Mouse (Mus musculus) hindbrain, embryonic 15.5 days (tissue): ENCODE measurements at regions not wholly inside any gene's neighbourhood (a gene's known extent, or its start where the extent isn't known, plus 50 kb on each side); places are given as distances from the start of the nearest gene placed in this dataset.

Experiments
- ATAC-seq: fragments of 200-750 bp; cut with Nextera tagmentation; 2 replicates; pipeline ENCODE4 v1.8.0; 2017; ENCODE audit warnings: low read depth, moderate number of reproducible peaks, moderate TSS enrichment; ENCODE audit not compliant: low FRiP score
- H3K27ac ChIP-seq: fragments of 300-500 bp; sonication (generic); replicated peaks from 2 replicates; pipeline ENCODE4 v1.5.1; 2015; ENCODE audit warnings: mild to moderate bottlenecking, inconsistent platforms
- H3K27me3 ChIP-seq: fragments of 300-500 bp; sonication (generic); 2 replicates; pipeline ENCODE4 v1.6.1; 2015; ENCODE audit warnings: control low read depth, inconsistent platforms
- H3K36me3 ChIP-seq: fragments of 300-500 bp; sonication (generic); 2 replicates; pipeline ENCODE4 v1.6.1; 2015; ENCODE audit warnings: control low read depth, inconsistent platforms
- H3K4me1 ChIP-seq: fragments of 300-500 bp; sonication (generic); replicated peaks from 2 replicates; pipeline ENCODE4 v1.6.1; 2015; ENCODE audit warnings: control low read depth, inconsistent platforms
- H3K4me2 ChIP-seq: fragments of 300-500 bp; sonication (generic); 2 replicates; pipeline ENCODE4 v1.6.1; 2015; ENCODE audit warnings: moderate library complexity, mild to moderate bottlenecking, inconsistent platforms
- H3K4me3 ChIP-seq: fragments of 300-500 bp; sonication (generic); 2 replicates; pipeline ENCODE4 v1.5.1; 2015; ENCODE audit warnings: mild to moderate bottlenecking, inconsistent platforms
- H3K9ac ChIP-seq: fragments of 300-500 bp; sonication (generic); 2 replicates; pipeline ENCODE4 v1.6.1; 2015; ENCODE audit warnings: inconsistent platforms
- H3K9me3 ChIP-seq: fragments of 300-500 bp; sonication (generic); 2 replicates; pipeline ENCODE4 v1.6.1; 2016; ENCODE audit warnings: control low read depth, inconsistent platforms
- WGBS: fragments of 180-500 bp; shearing (Covaris S2); methylation state at CpG from one replicate; pipeline ENCODE4 v1.1.7; 2015; 5-methylcytosine and 5-hydroxymethylcytosine counted together

- no peak for ATAC-seq
- 79% methylated on average over 2 of the region's 2 CpGs for WGBS
- Histone ChIP-seq H3K4me2 (no peak overlapping the region), H3K9me3 (no peaks in the 10 kb centered on the region), H3K27me3 (no peaks in the 10 kb centered on the region), H3K9ac (no peak overlapping the region), H3K4me3 (no peak overlapping the region), H3K36me3 (no peaks in the 10 kb centered on the region), H3K27ac (no peak overlapping the region), H3K4me1 (no peaks in the 10 kb centered on the region)
Observed at GRCm38 (mm10) chr8:128236097-128236496, 122.3 kb upstream of the Nrp1 start.

- Histone ChIP-seq H3K36me3 (no peaks in the 10 kb centered on the region), H3K4me3 (no peak overlapping the region), H3K27me3 (no peaks in the 10 kb centered on the region), H3K27ac (no peak overlapping the region), H3K4me2 (no peak overlapping the region), H3K4me1 (no peaks in the 10 kb centered on the region), H3K9ac (no peak overlapping the region), H3K9me3 (no peaks in the 10 kb centered on the region)
- no peak for ATAC-seq
- WGBS = 87% methylated on average over 2 of the region's 2 CpGs
Observed at GRCm38 (mm10) chr8:128238948-128239347, 119.5 kb upstream of the Nrp1 start.

DNA sequence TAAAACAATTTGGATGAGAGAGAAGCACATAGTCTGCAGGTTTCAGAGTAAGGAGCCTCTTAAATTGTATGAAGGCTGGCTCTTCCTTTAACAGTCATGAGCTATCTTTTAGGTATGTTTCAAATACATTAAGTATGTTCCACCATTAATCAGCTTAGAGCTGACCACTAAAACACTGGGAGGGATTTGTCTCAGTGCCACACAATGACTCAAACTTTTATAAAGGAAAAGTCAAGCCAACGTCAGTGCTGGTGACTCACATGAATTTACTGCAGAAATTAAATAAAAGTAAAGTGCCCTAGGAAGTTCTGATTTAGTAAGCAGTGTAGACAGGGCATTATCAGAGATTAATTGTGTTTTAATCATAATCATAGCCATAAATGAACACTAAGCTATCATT is 118.6 kb upstream of the Nrp1 start:
- Histone ChIP-seq H3K4me1 (no peaks in the 10 kb centered on the region), H3K27me3 (no peaks in the 10 kb centered on the region), H3K9ac (no peak overlapping the region), H3K27ac (no peak overlapping the region), H3K4me2 (no peak overlapping the region), H3K36me3 (no peaks in the 10 kb centered on the region), H3K9me3 (no peaks in the 10 kb centered on the region), H3K4me3 (no peak overlapping the region)
- no peak for ATAC-seq
- WGBS = 69% methylated on average over 1 of the region's 1 CpGs

- no peak for ATAC-seq
- no peak overlapping the region for H3K9ac ChIP-seq
- 97% methylated on average over 1 of the region's 1 CpGs for WGBS
- H3K27me3 ChIP-seq = no peaks in the 10 kb centered on the region
- H3K27ac ChIP-seq = no peak overlapping the region
- H3K36me3 ChIP-seq = no peaks in the 10 kb centered on the region
- no peak overlapping the region for H3K4me3 ChIP-seq
- H3K4me1 ChIP-seq = no peaks in the 10 kb centered on the region
- H3K4me2 ChIP-seq = no peak overlapping the region
- H3K9me3 ChIP-seq = no peaks in the 10 kb centered on the region
Observed at GRCm38 (mm10) chr8:128241200-128241599, 117.2 kb upstream of the Nrp1 start.

DNA sequence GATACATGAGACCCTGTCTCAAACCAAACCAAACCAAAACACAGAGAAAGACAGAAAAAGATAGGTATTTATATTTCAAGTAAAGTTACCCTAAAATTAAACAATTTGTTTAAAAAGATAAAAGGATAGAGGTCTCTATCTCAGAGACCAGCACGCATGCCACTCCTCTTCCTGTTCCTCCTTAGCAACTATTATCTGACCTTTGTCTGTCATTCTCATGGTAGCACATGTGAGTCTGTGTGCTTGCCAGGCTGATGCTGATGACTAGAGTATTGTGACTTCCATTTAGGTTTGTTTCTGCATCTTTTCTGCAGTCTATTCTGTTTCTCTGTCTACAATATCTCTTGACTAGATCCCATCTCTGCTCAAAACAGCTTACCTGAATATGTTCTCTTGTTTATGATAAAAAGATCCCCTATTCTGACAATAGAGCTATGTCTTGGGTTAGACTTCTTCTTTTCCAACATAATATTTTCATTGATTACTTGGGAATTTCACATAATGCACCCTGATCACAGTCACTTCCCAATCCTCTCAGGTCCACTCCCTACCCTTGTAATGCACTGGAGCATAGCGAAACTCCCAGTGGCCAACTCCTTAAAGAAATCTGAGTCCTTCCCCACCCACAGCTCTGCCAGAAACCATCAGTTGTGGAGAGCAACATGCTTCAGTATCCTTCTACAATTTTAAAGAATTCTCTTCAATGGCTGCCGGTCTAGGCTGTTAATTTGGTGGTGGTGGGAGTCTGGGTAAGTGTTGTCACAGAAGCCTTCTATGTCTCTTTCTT is 115.7 kb upstream of the Nrp1 start:
- 93% methylated on average over 3 of the region's 3 CpGs for WGBS
- Histone ChIP-seq H3K27me3 (no peaks in the 10 kb centered on the region), H3K9ac (no peak overlapping the region), H3K27ac (no peak overlapping the region), H3K36me3 (no peaks in the 10 kb centered on the region), H3K9me3 (no peaks in the 10 kb centered on the region), H3K4me3 (no peak overlapping the region), H3K4me1 (no peaks in the 10 kb centered on the region), H3K4me2 (no peak overlapping the region)
- ATAC-seq = no peak

GRCm38 (mm10) chr8:128251723-128252122 is 106.7 kb upstream of the Nrp1 start:
- Histone ChIP-seq H3K36me3 (no peaks in the 10 kb centered on the region), H3K4me1 (no peaks in the 10 kb centered on the region), H3K27ac (no peak overlapping the region), H3K4me3 (no peak overlapping the region), H3K9me3 (no peaks in the 10 kb centered on the region), H3K9ac (no peak overlapping the region), H3K27me3 (no peaks in the 10 kb centered on the region), H3K4me2 (no peak overlapping the region)
- no peak for ATAC-seq
- 69% methylated on average over 2 of the region's 2 CpGs for WGBS

DNA sequence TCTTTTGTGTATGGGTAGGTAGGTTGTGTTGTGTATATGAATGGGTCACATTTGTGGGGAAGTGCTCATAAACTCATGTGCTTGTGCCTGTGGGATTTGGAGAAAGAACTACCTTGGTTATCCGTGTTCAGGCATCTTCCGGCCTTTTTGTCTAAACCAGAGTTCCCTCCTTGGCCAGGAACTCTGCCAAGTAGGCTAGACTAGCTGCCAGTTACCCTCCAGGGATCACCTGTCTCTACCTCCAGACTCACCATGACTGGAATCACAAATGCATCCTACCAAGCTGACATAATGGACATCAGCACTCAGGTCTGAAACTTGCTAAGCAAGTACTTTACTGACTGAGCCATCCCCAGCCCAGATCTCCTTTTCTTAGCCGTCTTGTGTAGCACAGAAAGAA is 97.6 kb upstream of the Nrp1 start:
- Histone ChIP-seq H3K4me3 (no peak overlapping the region), H3K27me3 (no peaks in the 10 kb centered on the region), H3K36me3 (no peaks in the 10 kb centered on the region), H3K27ac (no peak overlapping the region), H3K4me2 (no peak overlapping the region), H3K9me3 (no peaks in the 10 kb centered on the region), H3K4me1 (peaks cover 9% of the 10 kb centered on the region; the same call in 1 of the 2 replicates), H3K9ac (no peak overlapping the region)
- 75% methylated on average over 3 of the region's 3 CpGs for WGBS
- no peak for ATAC-seq

DNA sequence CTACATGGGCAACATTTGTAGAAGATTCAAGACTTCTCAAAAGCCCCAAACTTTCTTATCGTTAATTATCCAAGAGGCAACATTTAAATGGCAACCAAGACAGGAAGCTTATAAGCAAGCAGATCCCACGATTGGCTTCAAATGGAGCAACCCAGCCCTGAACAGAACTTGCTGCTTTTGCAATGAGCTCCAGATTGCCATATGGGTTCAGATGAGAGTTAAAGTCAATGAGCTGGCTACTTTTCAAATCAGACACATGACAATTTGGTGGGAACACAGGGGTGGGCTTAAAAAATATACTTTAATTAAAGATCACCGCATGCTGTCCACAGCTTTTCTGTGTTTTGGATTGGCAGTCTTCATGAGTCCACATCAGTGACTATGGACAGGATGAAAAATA is 97.0 kb upstream of the Nrp1 start:
- H3K27me3 ChIP-seq = no peaks in the 10 kb centered on the region
- no peak overlapping the region for H3K27ac ChIP-seq
- no peak overlapping the region for H3K4me2 ChIP-seq
- no peak for ATAC-seq
- no peaks in the 10 kb centered on the region for H3K9me3 ChIP-seq
- H3K4me1 ChIP-seq = peaks cover 9% of the 10 kb centered on the region; the same call in 1 of the 2 replicates
- no peaks in the 10 kb centered on the region for H3K36me3 ChIP-seq
- H3K9ac ChIP-seq = no peak overlapping the region
- WGBS = 87% methylated on average over 3 of the region's 3 CpGs
- no peak overlapping the region for H3K4me3 ChIP-seq

DNA sequence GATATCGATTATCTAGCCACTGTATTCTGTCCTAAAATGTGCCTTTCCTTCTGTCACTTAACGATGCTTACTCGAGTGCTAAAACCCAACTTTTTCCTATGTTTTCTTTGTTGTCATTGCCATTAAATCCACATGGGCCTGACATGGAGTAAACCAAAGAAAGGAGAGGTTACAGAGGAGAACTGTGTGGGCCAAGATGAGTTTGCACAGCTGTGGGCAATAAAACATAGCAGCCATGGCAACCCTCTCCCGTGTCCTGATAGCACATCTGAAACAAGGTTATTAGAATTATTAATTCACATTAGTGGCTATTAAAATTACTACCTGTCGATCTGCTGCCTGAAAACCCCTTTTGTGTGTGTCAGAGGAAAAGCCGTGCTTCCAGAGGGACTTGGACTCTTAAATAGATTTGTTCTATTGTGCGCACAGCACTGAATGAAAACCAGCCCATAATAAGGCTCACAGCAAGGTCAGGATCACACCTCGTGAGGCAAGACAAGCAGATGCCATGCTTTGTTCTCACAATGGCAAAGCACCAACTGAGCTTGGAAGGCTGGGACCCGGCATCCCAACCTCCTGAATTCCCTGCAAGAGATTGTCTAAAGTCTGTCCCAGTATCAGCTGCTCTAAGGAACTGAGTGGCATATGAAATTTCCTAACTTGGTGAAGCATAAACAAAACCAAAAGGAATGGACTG is 95.0 kb upstream of the Nrp1 start:
- ATAC-seq = no peak
- Histone ChIP-seq H3K9me3 (no peaks in the 10 kb centered on the region), H3K27me3 (no peaks in the 10 kb centered on the region), H3K9ac (no peak overlapping the region), H3K4me1 (peaks cover 9% of the 10 kb centered on the region; the same call in 1 of the 2 replicates), H3K36me3 (no peaks in the 10 kb centered on the region), H3K4me3 (no peak overlapping the region), H3K27ac (no peak overlapping the region), H3K4me2 (no peak overlapping the region)
- 38% methylated on average over 9 of the region's 9 CpGs for WGBS

DNA sequence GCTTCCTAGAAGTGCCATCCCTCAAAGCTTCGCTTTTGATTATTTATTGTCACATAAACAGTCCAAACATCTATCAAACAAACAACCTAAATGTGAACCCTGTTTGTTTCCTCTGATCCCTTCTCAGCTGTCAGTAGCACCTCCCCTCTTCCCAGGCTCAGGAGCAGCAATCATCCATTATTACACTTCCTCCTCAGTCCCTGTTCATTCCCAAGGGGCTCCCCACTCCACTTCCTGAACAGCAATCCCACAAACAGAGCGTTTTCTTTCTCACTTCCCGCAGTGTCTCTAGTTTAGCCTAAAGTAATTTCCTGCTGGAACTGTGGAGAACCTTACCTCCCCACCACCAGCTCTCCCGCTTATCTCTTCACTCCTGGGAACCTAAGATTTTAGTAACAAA is 91.1 kb upstream of the Nrp1 start:
- H3K4me2 ChIP-seq = no peak overlapping the region
- H3K4me1 ChIP-seq = peaks cover 9% of the 10 kb centered on the region; the same call in 1 of the 2 replicates
- WGBS = 55% methylated on average over 4 of the region's 4 CpGs
- H3K4me3 ChIP-seq = no peak overlapping the region
- no peak overlapping the region for H3K9ac ChIP-seq
- H3K36me3 ChIP-seq = no peaks in the 10 kb centered on the region
- H3K27ac ChIP-seq = no peak overlapping the region
- H3K9me3 ChIP-seq = no peaks in the 10 kb centered on the region
- H3K27me3 ChIP-seq = no peaks in the 10 kb centered on the region
- ATAC-seq = no peak

DNA sequence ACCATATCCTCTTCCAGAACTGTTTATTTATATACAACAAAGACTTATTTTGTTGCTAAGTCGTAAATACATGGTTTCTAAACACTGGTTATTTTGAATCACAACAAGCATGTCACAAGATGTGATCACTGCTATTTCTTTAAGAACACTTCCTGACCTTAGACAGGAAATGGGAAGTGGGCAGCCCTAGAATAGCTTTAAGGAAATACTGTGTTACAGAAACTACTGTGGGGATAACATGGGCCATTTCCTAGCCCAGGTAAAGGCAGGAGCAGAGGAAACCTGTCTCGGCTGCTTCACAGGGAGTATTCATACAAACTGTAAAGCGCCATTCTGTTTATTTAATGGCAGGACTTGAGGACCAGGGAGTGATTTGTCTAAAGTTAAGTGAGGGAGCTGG is 90.4 kb upstream of the Nrp1 start:
- ATAC-seq = no peak
- Histone ChIP-seq H3K27me3 (no peaks in the 10 kb centered on the region), H3K36me3 (no peaks in the 10 kb centered on the region), H3K27ac (no peak overlapping the region), H3K9me3 (no peaks in the 10 kb centered on the region), H3K4me3 (no peak overlapping the region), H3K4me1 (peaks cover 12% of the 10 kb centered on the region; the same call in 1 of the 2 replicates), H3K9ac (no peak overlapping the region), H3K4me2 (no peak overlapping the region)
- WGBS = 88% methylated on average over 3 of the region's 3 CpGs

DNA sequence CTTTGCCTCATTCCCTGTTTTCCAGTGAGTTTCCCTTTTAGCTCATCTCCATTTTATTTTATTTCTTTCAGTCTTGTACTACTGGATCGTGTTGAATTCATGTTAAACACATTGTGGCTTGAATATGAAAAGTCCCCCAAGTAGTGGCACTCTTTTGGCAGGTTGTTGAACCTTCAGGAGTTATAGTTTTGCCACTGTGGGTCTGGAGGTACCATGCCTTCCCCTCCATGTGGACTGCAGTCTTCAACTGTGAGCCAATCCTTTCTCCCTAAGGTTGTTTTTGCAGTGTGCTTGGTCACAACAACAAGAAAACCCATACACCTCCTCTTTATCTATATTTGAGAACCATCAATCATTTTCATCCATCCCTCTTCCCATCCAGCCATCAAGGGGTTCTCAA is 88.9 kb upstream of the Nrp1 start:
- Histone ChIP-seq H3K27ac (no peak overlapping the region), H3K9me3 (no peaks in the 10 kb centered on the region)
- WGBS = 82% methylated on average over 1 of the region's 1 CpGs

More for the DNA sequence above, 88.9 kb upstream of the Nrp1 start:
- Histone ChIP-seq H3K4me1 (peaks cover 3% of the 10 kb centered on the region; the same call in 1 of the 2 replicates), H3K4me3 (no peak overlapping the region), H3K9ac (no peak overlapping the region), H3K27me3 (no peaks in the 10 kb centered on the region), H3K36me3 (no peaks in the 10 kb centered on the region), H3K4me2 (no peak overlapping the region)
- ATAC-seq = no peak
